Mouse (Mus musculus): ENCODE results near the gene Ctnnbip1. TPM values are rescaled to one million over a fixed set of nuclear protein-coding genes. Genes with fewer than 3 reads are reported as not detected.

The Ctnnbip1 gene
- polyA plus RNA-seq, 1 experiment from 2014 or later, result 36.3 TPM

DNA sequence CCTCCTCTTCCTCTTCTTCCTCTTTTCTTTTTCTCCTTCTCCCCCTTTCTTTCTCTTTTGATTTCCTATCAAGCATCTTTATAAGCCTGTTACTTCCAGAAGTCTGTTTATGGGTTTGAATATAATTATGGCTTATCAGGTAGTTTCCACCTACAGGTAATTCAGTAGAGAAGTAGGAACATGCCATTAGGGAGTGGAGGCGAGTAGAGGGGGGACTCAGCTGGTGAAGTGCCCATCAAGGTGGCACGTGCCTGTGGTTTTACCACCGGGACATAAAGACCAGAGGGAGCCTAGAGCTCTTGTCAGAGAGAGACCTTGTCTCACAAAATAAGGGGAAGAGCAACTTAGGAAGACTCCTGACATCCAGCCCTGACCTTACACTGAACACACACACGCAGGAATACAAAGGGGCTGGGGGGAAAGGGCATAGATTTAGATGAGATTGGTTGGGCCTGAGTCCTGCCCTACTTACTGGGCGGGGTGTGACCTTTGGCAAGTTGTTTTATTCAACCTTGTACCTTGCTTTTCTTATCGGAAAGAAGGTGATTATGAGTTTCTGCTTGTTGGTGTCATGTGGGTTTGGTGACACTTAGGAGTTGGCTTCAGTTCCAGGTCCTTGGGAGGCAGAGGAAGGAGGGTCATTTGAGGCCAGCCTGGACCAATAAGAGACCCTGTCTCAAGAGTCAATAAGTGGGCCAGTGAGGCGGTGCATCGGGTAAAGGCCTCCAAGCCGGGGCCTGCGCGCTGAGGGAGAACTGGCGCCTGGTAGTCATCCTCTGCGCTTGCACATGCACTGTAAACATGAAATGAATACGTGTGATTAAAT, 28.4 kb upstream of the Ctnnbip1 start:
- Histone ChIP-seq H3K9ac (ENCODE audit: low read depth, low read length) (no peak overlapping the region), H3K4me3 (ENCODE audit: low read depth, low read length) (no peak overlapping the region), H3K9me3 (replicated peaks; ENCODE audit: control insufficient read depth, low read length) (no peaks in the 10 kb centered on the region), H3K4me2 (no peak overlapping the region), H3K36me3 (ENCODE audit: control insufficient read depth, insufficient read depth, low read length) (peaks cover 35% of the 10 kb centered on the region), H3K27me3 (ENCODE audit: control insufficient read depth, insufficient read depth, low read length) (no peaks in the 10 kb centered on the region), H3K4me1 (ENCODE audit: control insufficient read depth, insufficient read depth, low read length) (peaks cover 8% of the 10 kb centered on the region; the same call in 1 of the 2 replicates), H3K27ac (ENCODE audit: low read depth, low read length) (no peak overlapping the region)
- ATAC-seq (replicated peaks; ENCODE audit: insufficient number of reproducible peaks, low FRiP score, low TSS enrichment), result no peak
- WGBS (ENCODE audit: insufficient replicate concordance), result 94% methylated on average over 14 of the region's 14 CpGs

GRCm38 (mm10) chr4:149491151-149491550, 26.9 kb upstream of the Ctnnbip1 start:
- Histone ChIP-seq H3K4me1 (ENCODE audit: control insufficient read depth, insufficient read depth, low read length) (peaks cover 6% of the 10 kb centered on the region; the same call in 1 of the 2 replicates), H3K36me3 (ENCODE audit: control insufficient read depth, insufficient read depth, low read length) (peaks cover 44% of the 10 kb centered on the region), H3K27ac (ENCODE audit: low read depth, low read length) (no peak overlapping the region), H3K4me3 (ENCODE audit: low read depth, low read length) (no peak overlapping the region), H3K4me2 (no peak overlapping the region), H3K27me3 (ENCODE audit: control insufficient read depth, insufficient read depth, low read length) (no peaks in the 10 kb centered on the region), H3K9me3 (replicated peaks; ENCODE audit: control insufficient read depth, low read length) (no peaks in the 10 kb centered on the region), H3K9ac (ENCODE audit: low read depth, low read length) (no peak overlapping the region)
- WGBS (ENCODE audit: insufficient replicate concordance), result 95% methylated on average over 3 of the region's 3 CpGs
- ATAC-seq (replicated peaks; ENCODE audit: insufficient number of reproducible peaks, low FRiP score, low TSS enrichment), result no peak

DNA sequence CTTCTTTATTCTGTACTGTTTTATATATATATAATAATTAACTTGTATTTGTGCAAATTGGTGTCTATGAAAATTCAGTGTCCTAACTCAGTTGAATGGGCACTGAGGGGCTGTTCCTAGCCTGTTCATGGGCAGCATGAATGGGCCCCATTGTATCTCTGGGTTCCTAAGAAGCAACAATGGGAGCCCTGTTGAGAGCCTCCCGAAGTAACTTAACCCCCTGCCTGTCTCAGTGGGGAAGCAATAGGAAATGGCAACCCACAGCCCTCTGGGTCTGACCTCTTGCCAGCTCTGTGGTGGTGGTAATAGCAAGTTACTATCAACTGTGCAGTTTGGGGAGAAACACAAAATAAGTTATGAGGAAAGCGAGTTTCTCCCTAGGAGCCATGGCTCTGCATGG, 21.4 kb upstream of the Ctnnbip1 start:
- 74% methylated on average over 2 of the region's 2 CpGs for WGBS (ENCODE audit: insufficient replicate concordance)
- H3K36me3 ChIP-seq (ENCODE audit: control insufficient read depth, insufficient read depth, low read length), result peaks cover 32% of the 10 kb centered on the region

GRCm38 (mm10) chr4:149498901-149499300, 19.1 kb upstream of the Ctnnbip1 start:
- Histone ChIP-seq H3K4me3 (ENCODE audit: low read depth, low read length) (no peak overlapping the region), H3K27me3 (ENCODE audit: control insufficient read depth, insufficient read depth, low read length) (no peaks in the 10 kb centered on the region), H3K4me1 (ENCODE audit: control insufficient read depth, insufficient read depth, low read length) (no peaks in the 10 kb centered on the region), H3K27ac (ENCODE audit: low read depth, low read length) (no peak overlapping the region), H3K36me3 (ENCODE audit: control insufficient read depth, insufficient read depth, low read length) (peaks cover 24% of the 10 kb centered on the region), H3K9ac (ENCODE audit: low read depth, low read length) (no peak overlapping the region), H3K4me2 (no peak overlapping the region), H3K9me3 (replicated peaks; ENCODE audit: control insufficient read depth, low read length) (no peaks in the 10 kb centered on the region)
- WGBS (ENCODE audit: insufficient replicate concordance), result 79% methylated on average over 8 of the region's 8 CpGs
- ATAC-seq (replicated peaks; ENCODE audit: insufficient number of reproducible peaks, low FRiP score, low TSS enrichment), result no peak

More for the DNA sequence above, 21.4 kb upstream of the Ctnnbip1 start:
- Histone ChIP-seq H3K27me3 (ENCODE audit: control insufficient read depth, insufficient read depth, low read length) (no peaks in the 10 kb centered on the region), H3K27ac (ENCODE audit: low read depth, low read length) (no peak overlapping the region), H3K4me1 (ENCODE audit: control insufficient read depth, insufficient read depth, low read length) (no peaks in the 10 kb centered on the region), H3K4me2 (no peak overlapping the region), H3K9ac (ENCODE audit: low read depth, low read length) (no peak overlapping the region), H3K4me3 (ENCODE audit: low read depth, low read length) (no peak overlapping the region), H3K9me3 (replicated peaks; ENCODE audit: control insufficient read depth, low read length) (no peaks in the 10 kb centered on the region)
- ATAC-seq (replicated peaks; ENCODE audit: insufficient number of reproducible peaks, low FRiP score, low TSS enrichment), result no peak

GRCm38 (mm10) chr4:149499790-149500189, 18.2 kb upstream of the Ctnnbip1 start:
- Histone ChIP-seq H3K27ac (ENCODE audit: low read depth, low read length) (no peak overlapping the region), H3K4me3 (ENCODE audit: low read depth, low read length) (no peak overlapping the region), H3K4me2 (no peak overlapping the region), H3K4me1 (ENCODE audit: control insufficient read depth, insufficient read depth, low read length) (no peaks in the 10 kb centered on the region), H3K27me3 (ENCODE audit: control insufficient read depth, insufficient read depth, low read length) (no peaks in the 10 kb centered on the region), H3K9me3 (replicated peaks; ENCODE audit: control insufficient read depth, low read length) (no peaks in the 10 kb centered on the region), H3K9ac (ENCODE audit: low read depth, low read length) (no peak overlapping the region), H3K36me3 (ENCODE audit: control insufficient read depth, insufficient read depth, low read length) (peaks cover 20% of the 10 kb centered on the region)
- WGBS (ENCODE audit: insufficient replicate concordance), result 86% methylated on average over 5 of the region's 5 CpGs
- ATAC-seq (replicated peaks; ENCODE audit: insufficient number of reproducible peaks, low FRiP score, low TSS enrichment), result no peak

DNA sequence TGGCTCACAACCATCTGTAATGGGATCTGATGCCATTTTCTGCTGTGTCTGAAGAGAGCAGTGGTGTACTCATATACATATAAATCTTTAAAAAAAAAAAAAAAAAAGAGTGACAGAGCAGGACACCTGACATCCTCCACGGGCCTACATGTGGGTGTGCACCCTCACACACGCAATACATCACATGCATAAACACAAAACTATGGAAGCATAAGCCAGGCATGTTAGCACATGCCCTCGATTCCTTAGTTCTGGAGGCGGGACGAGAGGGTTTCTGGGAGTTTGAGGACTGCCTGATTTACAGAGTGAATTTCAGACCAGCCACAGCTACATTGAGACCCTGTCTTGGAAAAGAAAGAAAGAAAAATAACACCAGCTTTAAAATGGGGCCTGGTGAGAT, 13.7 kb upstream of the Ctnnbip1 start:
- Histone ChIP-seq H3K4me3 (ENCODE audit: low read depth, low read length) (no peak overlapping the region), H3K27ac (ENCODE audit: low read depth, low read length) (no peak overlapping the region), H3K27me3 (ENCODE audit: control insufficient read depth, insufficient read depth, low read length) (no peaks in the 10 kb centered on the region), H3K4me2 (no peak overlapping the region), H3K9ac (ENCODE audit: low read depth, low read length) (no peak overlapping the region), H3K36me3 (ENCODE audit: control insufficient read depth, insufficient read depth, low read length) (peaks cover 2% of the 10 kb centered on the region; the same call in 1 of the 2 replicates), H3K9me3 (replicated peaks; ENCODE audit: control insufficient read depth, low read length) (no peaks in the 10 kb centered on the region), H3K4me1 (ENCODE audit: control insufficient read depth, insufficient read depth, low read length) (no peaks in the 10 kb centered on the region)
- ATAC-seq (replicated peaks; ENCODE audit: insufficient number of reproducible peaks, low FRiP score, low TSS enrichment), result no peak
- 86% methylated on average over 5 of the region's 5 CpGs for WGBS (ENCODE audit: insufficient replicate concordance)

DNA sequence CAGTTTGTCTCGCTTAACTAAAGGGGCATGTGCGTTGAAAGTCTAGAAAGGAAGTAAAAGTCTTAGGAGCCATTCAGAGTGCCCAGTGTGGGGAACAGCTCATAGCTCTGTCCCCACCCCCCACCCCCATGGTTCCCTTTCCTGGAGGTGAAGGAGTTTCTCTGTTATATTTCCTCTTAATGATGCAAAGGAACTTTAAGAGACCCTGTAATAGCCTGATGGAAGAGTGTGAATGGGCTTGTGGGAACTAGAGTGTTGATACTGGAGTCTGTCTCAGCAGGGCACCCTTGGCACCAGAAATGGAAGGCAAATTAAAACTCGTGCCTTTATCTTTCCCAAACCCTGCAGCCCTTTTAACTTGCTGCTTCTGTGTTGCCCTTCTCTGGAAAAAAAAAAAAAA, 13.2 kb upstream of the Ctnnbip1 start:
- Histone ChIP-seq H3K9ac (ENCODE audit: low read depth, low read length) (no peak overlapping the region), H3K27me3 (ENCODE audit: control insufficient read depth, insufficient read depth, low read length) (no peaks in the 10 kb centered on the region), H3K9me3 (replicated peaks; ENCODE audit: control insufficient read depth, low read length) (no peaks in the 10 kb centered on the region), H3K4me3 (ENCODE audit: low read depth, low read length) (no peak overlapping the region), H3K4me1 (ENCODE audit: control insufficient read depth, insufficient read depth, low read length) (no peaks in the 10 kb centered on the region), H3K27ac (ENCODE audit: low read depth, low read length) (no peak overlapping the region), H3K36me3 (ENCODE audit: control insufficient read depth, insufficient read depth, low read length) (no peaks in the 10 kb centered on the region; the same call in 1 of the 2 replicates), H3K4me2 (no peak overlapping the region)
- ATAC-seq (replicated peaks; ENCODE audit: insufficient number of reproducible peaks, low FRiP score, low TSS enrichment), result no peak
- 33% methylated on average over 3 of the region's 3 CpGs for WGBS (ENCODE audit: insufficient replicate concordance)

- Histone ChIP-seq H3K9me3 (replicated peaks; ENCODE audit: control insufficient read depth, low read length) (no peaks in the 10 kb centered on the region), H3K36me3 (ENCODE audit: control insufficient read depth, insufficient read depth, low read length) (no peaks in the 10 kb centered on the region), H3K27ac (ENCODE audit: low read depth, low read length) (no peak overlapping the region), H3K4me1 (ENCODE audit: control insufficient read depth, insufficient read depth, low read length) (no peaks in the 10 kb centered on the region), H3K27me3 (ENCODE audit: control insufficient read depth, insufficient read depth, low read length) (no peaks in the 10 kb centered on the region), H3K9ac (ENCODE audit: low read depth, low read length) (no peak overlapping the region), H3K4me2 (no peak overlapping the region), H3K4me3 (ENCODE audit: low read depth, low read length) (no peak overlapping the region)
- WGBS (ENCODE audit: insufficient replicate concordance), result 60% methylated on average over 14 of the region's 15 CpGs
- no peak for ATAC-seq (replicated peaks; ENCODE audit: insufficient number of reproducible peaks, low FRiP score, low TSS enrichment)
Measured at GRCm38 (mm10) chr4:149505261-149505967, 12.6 kb upstream of the Ctnnbip1 start.
